Mouse (Mus musculus) CH12.LX (cell line): ENCODE data around the gene Tmc7. TPM values are rescaled to one million over a fixed set of nuclear protein-coding genes. Genes with fewer than 3 reads are reported as not detected.

Source experiments
- DNase-seq: peaks from one replicate; pipeline ENCODE4 v3.0.0-alpha.2; 2013; ENCODE audit errors: extremely low read depth
- H3K27ac ChIP-seq: 2 replicates; pipeline ENCODE4 v1.5.1; 2012; ENCODE audit warnings: low read depth, mild to moderate bottlenecking, control low read depth, moderate library complexity; ENCODE audit not compliant: insufficient read depth
- H3K27me3 ChIP-seq: replicated peaks from 2 replicates; pipeline ENCODE3; 2012; ENCODE audit warnings: inconsistent platforms
- H3K36me3 ChIP-seq, 2 experiments: replicated peaks in 1 of 2; 2 replicates each; pipeline versions ENCODE3 to v1.6.1; 2012; ENCODE audit warnings: inconsistent platforms in 1 of 2, low read length in 1 of 2, mild to moderate bottlenecking in 1 of 2, mixed read lengths in 1 of 2, moderate library complexity in 1 of 2; ENCODE audit not compliant: control insufficient read depth in 1 of 2, insufficient read depth in 1 of 2
- H3K4me1 ChIP-seq, 2 experiments: 2 replicates each; pipeline ENCODE4 v1.6.1; 2012; ENCODE audit warnings: inconsistent platforms in 1 of 2, moderate library complexity in 1 of 2; ENCODE audit not compliant: insufficient read depth in 2 of 2, control insufficient read depth in 1 of 2
- H3K4me2 ChIP-seq: 2 replicates; pipeline ENCODE4 v1.6.1; 2012; ENCODE audit warnings: low read depth, mild to moderate bottlenecking, control low read depth; ENCODE audit not compliant: poor library complexity, insufficient read depth, severe bottlenecking
- H3K4me3 ChIP-seq, 3 experiments: fragments of 150-350 bp in 1 of 3; sonication (generic) in 1 of 3; replicated peaks in 1 of 3; 2 replicates each; pipeline versions ENCODE3 to v1.5.1; 2011 to 2012; ENCODE audit warnings: low read depth in 2 of 3, low read length in 2 of 3, mild to moderate bottlenecking in 2 of 3, moderate library complexity in 2 of 3, control low read depth in 1 of 3, improper control_type of control experiment in 1 of 3, inconsistent platforms in 1 of 3, mixed read lengths in 1 of 3; ENCODE audit not compliant: poor library complexity in 1 of 3
- H3K79me2 ChIP-seq: replicated peaks from 2 replicates; pipeline ENCODE4 v1.6.1; 2012; ENCODE audit warnings: mild to moderate bottlenecking, moderate library complexity; ENCODE audit not compliant: control insufficient read depth, poor library complexity, insufficient read depth, severe bottlenecking; ENCODE audit errors: extremely low read depth
- H3K9ac ChIP-seq: 2 replicates; pipeline ENCODE4 v1.6.1; 2012; ENCODE audit warnings: low read depth, mild to moderate bottlenecking, control low read depth, moderate library complexity; ENCODE audit not compliant: insufficient read depth
- H3K9me3 ChIP-seq: replicated peaks from 2 replicates; pipeline ENCODE3; 2012; ENCODE audit warnings: low read length, inconsistent platforms, mixed read lengths
- CHD2 ChIP-seq: IDR thresholded peaks from 2 replicates; pipeline ENCODE4 v1.6.1; 2011; ENCODE audit warnings: low read length, improper control_type of control experiment
- E2F4 ChIP-seq: IDR thresholded peaks from 2 replicates; pipeline ENCODE4 v1.6.1; 2011; ENCODE audit warnings: low read depth, low read length, improper control_type of control experiment; ENCODE audit not compliant: insufficient replicate concordance
- GABPA ChIP-seq: IDR thresholded peaks from 2 replicates; pipeline ENCODE4 v1.6.1; 2012; ENCODE audit warnings: low read depth, low read length, improper control_type of control experiment, inconsistent platforms; ENCODE audit not compliant: insufficient replicate concordance
- HCFC1 ChIP-seq: IDR thresholded peaks from 2 replicates; pipeline ENCODE4 v1.6.1; 2012; ENCODE audit warnings: low read depth, mild to moderate bottlenecking, inconsistent platforms, low read length, improper control_type of control experiment
- KAT2A ChIP-seq: IDR thresholded peaks from 2 replicates; pipeline ENCODE4 v1.6.1; 2012; ENCODE audit warnings: low read length, improper control_type of control experiment, inconsistent platforms; ENCODE audit not compliant: insufficient replicate concordance
- MAX ChIP-seq: IDR thresholded peaks from 2 replicates; pipeline ENCODE4 v1.6.1; 2011; ENCODE audit warnings: low read length, improper control_type of control experiment
- MAZ ChIP-seq: IDR thresholded peaks from 2 replicates; pipeline ENCODE4 v1.6.1; 2012; ENCODE audit warnings: low read depth, mild to moderate bottlenecking, inconsistent platforms, low read length, improper control_type of control experiment, moderate library complexity
- MEF2A ChIP-seq: IDR thresholded peaks from 2 replicates; pipeline ENCODE4 v1.6.1; 2014; ENCODE audit warnings: low read depth, mild to moderate bottlenecking, inconsistent platforms, low read length, improper control_type of control experiment, borderline replicate concordance
- MXI1 ChIP-seq: IDR thresholded peaks from 2 replicates; pipeline ENCODE4 v1.6.1; 2011; ENCODE audit warnings: mild to moderate bottlenecking, low read depth, low read length, improper control_type of control experiment
- NELFE ChIP-seq: IDR thresholded peaks from 2 replicates; pipeline ENCODE4 v1.6.1; 2011; ENCODE audit warnings: low read depth, low read length, improper control_type of control experiment
- PAX5 ChIP-seq: IDR thresholded peaks from 2 replicates; pipeline ENCODE4 v1.6.1; 2012; ENCODE audit warnings: low read length, inconsistent platforms, mixed read lengths
- POLR2A ChIP-seq: IDR thresholded peaks from 2 replicates; pipeline ENCODE4 v1.6.1; 2011; ENCODE audit warnings: low read depth, mild to moderate bottlenecking, improper control_type of control experiment, low read length
- POLR2AphosphoS2 ChIP-seq: IDR thresholded peaks from 2 replicates; pipeline ENCODE4 v1.6.1; 2011; ENCODE audit warnings: low read depth, low read length, improper control_type of control experiment
- SIN3A ChIP-seq: IDR thresholded peaks from 2 replicates; pipeline ENCODE4 v1.6.1; 2012; ENCODE audit warnings: low read length, improper control_type of control experiment, inconsistent platforms
- SMC3 ChIP-seq: IDR thresholded peaks from 2 replicates; pipeline ENCODE4 v1.6.1; 2011; ENCODE audit warnings: low read depth, low read length, improper control_type of control experiment
- TCF12 ChIP-seq: IDR thresholded peaks from 2 replicates; pipeline ENCODE4 v1.6.1; 2014; ENCODE audit warnings: low read depth, mild to moderate bottlenecking, inconsistent platforms, low read length, improper control_type of control experiment
- UBTF ChIP-seq: IDR thresholded peaks from 2 replicates; pipeline ENCODE4 v1.6.1; 2012; ENCODE audit warnings: low read depth, mild to moderate bottlenecking, inconsistent platforms, low read length, improper control_type of control experiment, moderate library complexity
- USF1 ChIP-seq: IDR thresholded peaks from 2 replicates; pipeline ENCODE4 v1.6.1; 2014; ENCODE audit warnings: low read depth, mild to moderate bottlenecking, inconsistent platforms, low read length, improper control_type of control experiment
- USF2 ChIP-seq: conservative IDR thresholded peaks from 2 replicates; pipeline ENCODE4 v1.6.1; 2011; ENCODE audit warnings: low read depth, low read length, improper control_type of control experiment
- ZC3H11A ChIP-seq: IDR thresholded peaks from 2 replicates; pipeline ENCODE4 v1.6.1; 2012; ENCODE audit warnings: low read depth, mild to moderate bottlenecking, inconsistent platforms, low read length, improper control_type of control experiment
- ZKSCAN1 ChIP-seq: IDR thresholded peaks from 2 replicates; pipeline ENCODE4 v1.6.1; 2012; ENCODE audit warnings: low read depth, inconsistent platforms, low read length, improper control_type of control experiment, borderline replicate concordance
- ZMIZ1 ChIP-seq: IDR thresholded peaks from 2 replicates; pipeline ENCODE4 v1.6.1; 2012; ENCODE audit warnings: low read depth, mild to moderate bottlenecking, inconsistent platforms, low read length, improper control_type of control experiment
- dilution Hi-C: fragments of 300-500 bp; cut with MboI; formaldehyde crosslinking; loops from 2 replicates; pipeline ENCODE4 v1.14.3; 2020; ENCODE audit warnings: low sequenced_read_pairs; ENCODE audit not compliant: extremely low pct_unique_long_range_greater_than_20kb, extremely low pct_ligation_motif_present
- in situ Hi-C: fragments of 300-500 bp; cut with MboI; formaldehyde crosslinking; loops from 3 replicates; pipeline ENCODE4 v1.14.3; 2019; ENCODE audit warnings: low sequenced_read_pairs, low pct_ligation_motif_present, low pct_unique_long_range_greater_than_20kb, mixed read lengths
- polyA plus RNA-seq: library from polyadenylated mRNA; unstranded; fragments of >175 nt; gene quantifications from 2 replicates; pipeline ENCODE4 v1.2.1, GENCODE M21; 2012; ENCODE audit warnings: low read depth; ENCODE audit not compliant: insufficient read length
- total RNA-seq, 2 experiments: library from RNA; depleted of rRNA; stranded (reverse); fragments of 300-350 nt in 1 of 2; fragments of >200 nt in 1 of 2; gene quantifications; 2 replicates each; pipeline ENCODE4 v1.2.3; 2012 to 2014

Tmc7 gene
- total and polyA plus RNA-seq, 3 experiments, result 0.13 TPM; not detected in 2

GRCm38 (mm10) chr7:118611933-118612332, 27.4 kb upstream of the Tmc7 start:
- Histone ChIP-seq H3K4me3 (no peak overlapping the region), H3K4me2 (no peak overlapping the region), H3K79me2 (no peaks in the 10 kb centered on the region), H3K27me3 (peaks cover 17% of the 10 kb centered on the region), H3K9me3 (no peaks in the 10 kb centered on the region), H3K27ac (no peak overlapping the region), H3K4me1 (no peaks in the 10 kb centered on the region), H3K36me3 (no peaks in the 10 kb centered on the region), H3K9ac (no peak overlapping the region)
- dilution Hi-C loops, result no loop called here
- TF ChIP-seq TCF12, result no peak
- no peak for TF ChIP-seq HCFC1
- no peak for TF ChIP-seq MXI1
- no peak for TF ChIP-seq ZC3H11A
- no peak for TF ChIP-seq ZMIZ1
- no peak for TF ChIP-seq SMC3
- no peak for TF ChIP-seq GABPA
- no peak for TF ChIP-seq USF2
- TF ChIP-seq NELFE, result no peak
- no peak for DNase-seq
- in situ Hi-C loops, result no loop called here

- Histone ChIP-seq H3K79me2 (no peaks in the 10 kb centered on the region), H3K36me3 (no peaks in the 10 kb centered on the region), H3K4me3 (no peak overlapping the region), H3K27me3 (peaks cover 17% of the 10 kb centered on the region), H3K27ac (no peak overlapping the region), H3K4me1 (no peaks in the 10 kb centered on the region), H3K9ac (no peak overlapping the region), H3K9me3 (peaks cover 2% of the 10 kb centered on the region), H3K4me2 (no peak overlapping the region)
- in situ Hi-C loops (no loop called here), dilution Hi-C loops (no loop called here)
- DNase-seq, result no peak
- TF ChIP-seq MEF2A (no peak), GABPA (no peak), MXI1 (no peak), PAX5 (no peak), SIN3A (no peak), HCFC1 (no peak), USF1 (no peak), POLR2AphosphoS2 (no peak), CHD2 (no peak), ZC3H11A (no peak), UBTF (no peak), E2F4 (no peak), MAZ (no peak), MAX (no peak), ZKSCAN1 (no peak), TCF12 (no peak), POLR2A (no peak), KAT2A (no peak)
These were observed 26.7 kb upstream of the Tmc7 start for GRCm38 (mm10) chr7:118611185-118611749.
